Mouse (Mus musculus) midbrain, postnatal 0 days (tissue): ENCODE results near the gene Crtc3. TPM values are rescaled to one million over a fixed set of nuclear protein-coding genes. Genes with fewer than 3 reads are reported as not detected.
A peak's percentile ranks its signal among the peaks of the same experiment; 100 is the strongest.

Experiments used
- ATAC-seq: fragments of 200-750 bp; cut with Nextera tagmentation; 2 replicates; pipeline ENCODE4 v1.8.0; 2017; ENCODE audit warnings: moderate number of reproducible peaks, mild to moderate bottlenecking, moderate TSS enrichment, moderate library complexity; ENCODE audit not compliant: low FRiP score
- DNase-seq: peaks from one replicate; pipeline ENCODE4 v3.0.0-alpha.2; 2015; ENCODE audit warnings: low spot score
- H3K27ac ChIP-seq: fragments of 300-500 bp; sonication (generic); 2 replicates; pipeline ENCODE4 v1.5.1; 2014; ENCODE audit warnings: low read depth, mild to moderate bottlenecking, low read length, mixed read lengths
- H3K27me3 ChIP-seq: fragments of 300-500 bp; sonication (generic); 2 replicates; pipeline ENCODE4 v1.6.1; 2014; ENCODE audit warnings: low read length, control low read depth, mixed read lengths; ENCODE audit not compliant: insufficient read depth
- H3K36me3 ChIP-seq: fragments of 300-500 bp; sonication (generic); 2 replicates; pipeline ENCODE4 v1.6.1; 2014; ENCODE audit warnings: low read length, control low read depth, mixed read lengths; ENCODE audit not compliant: insufficient read depth
- H3K4me1 ChIP-seq: fragments of 300-500 bp; sonication (generic); 2 replicates; pipeline ENCODE4 v1.6.1; 2014; ENCODE audit warnings: mild to moderate bottlenecking, control low read depth, antibody characterized with exemption, low read length, mixed read lengths; ENCODE audit not compliant: insufficient read depth
- H3K4me2 ChIP-seq: fragments of 300-500 bp; sonication (generic); 2 replicates; pipeline ENCODE4 v1.6.1; 2014; ENCODE audit warnings: low read depth, mild to moderate bottlenecking, low read length, mixed read lengths; ENCODE audit not compliant: poor library complexity, severe bottlenecking
- H3K4me3 ChIP-seq: fragments of 300-500 bp; sonication (generic); 2 replicates; pipeline ENCODE4 v1.5.1; 2014; ENCODE audit warnings: low read depth, mild to moderate bottlenecking, low read length, moderate library complexity
- H3K9ac ChIP-seq: fragments of 300-500 bp; sonication (generic); replicated peaks from 2 replicates; pipeline ENCODE4 v1.6.1; 2014; ENCODE audit warnings: mild to moderate bottlenecking, low read length, moderate library complexity, mixed read lengths; ENCODE audit not compliant: poor library complexity, severe bottlenecking
- H3K9me3 ChIP-seq: fragments of 300-500 bp; sonication (generic); 2 replicates; pipeline ENCODE4 v1.6.1; 2016; ENCODE audit warnings: low read length, control low read depth
- CTCF ChIP-seq: IDR thresholded peaks from 2 replicates; pipeline ENCODE4 v1.5.1; 2016; ENCODE audit warnings: antibody characterized with exemption, mild to moderate bottlenecking
- WGBS: fragments of 180-500 bp; shearing (Covaris S2); extraction: QIAGEN DNeasy Blood & Tissue Kit; methylation state at CpG from one replicate; pipeline ENCODE4 v1.1.7; 2014; 5-methylcytosine and 5-hydroxymethylcytosine counted together
- polyA plus RNA-seq: library from polyadenylated mRNA; unstranded; fragments of >200 nt; fragmentation: Nextera tagmentation; extraction: Ambion mirVana; gene quantifications from 2 replicates; pipeline ENCODE4 v1.2.1, GENCODE M21; 2015
- total RNA-seq: library from RNA; depleted of rRNA; stranded (reverse); fragments of >200 nt; gene quantifications from 2 replicates; pipeline ENCODE4 v1.2.3, GENCODE M21; 2014

Gene Crtc3
- total and polyA plus RNA-seq, 2 experiments from 2014 or later, result 12.9 to 13.0 TPM

DNA sequence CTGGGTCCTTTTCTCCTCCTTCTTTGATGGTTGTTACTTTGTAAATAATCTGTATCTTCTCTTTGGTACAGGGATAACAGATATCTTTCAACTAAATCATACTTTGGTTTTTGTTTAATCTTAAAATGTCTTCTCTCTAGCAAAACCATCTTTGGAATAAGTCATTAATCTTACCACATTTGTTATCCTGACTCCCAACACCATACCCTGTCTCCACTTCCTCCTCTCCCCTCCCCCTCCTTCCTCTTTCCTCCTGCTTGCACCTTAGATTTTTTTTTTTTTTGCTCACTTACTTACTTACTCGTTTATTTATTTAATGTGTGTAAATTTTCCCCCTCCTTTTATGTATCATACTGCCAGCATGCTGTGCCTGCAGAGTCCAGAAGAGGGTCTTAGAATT is 7.7 kb upstream of the Crtc3 start:
- WGBS, result 66% methylated on average over 1 of the region's 1 CpGs
- TF ChIP-seq CTCF, result no peak
- Histone ChIP-seq H3K9ac (no peak overlapping the region), H3K27me3 (no peaks in the 10 kb centered on the region), H3K27ac (no peak overlapping the region), H3K36me3 (no peaks in the 10 kb centered on the region), H3K9me3 (no peaks in the 10 kb centered on the region), H3K4me1 (no peaks in the 10 kb centered on the region), H3K4me2 (no peak overlapping the region), H3K4me3 (no peak overlapping the region)
- ATAC-seq (no peak), DNase-seq (no peak)

DNA sequence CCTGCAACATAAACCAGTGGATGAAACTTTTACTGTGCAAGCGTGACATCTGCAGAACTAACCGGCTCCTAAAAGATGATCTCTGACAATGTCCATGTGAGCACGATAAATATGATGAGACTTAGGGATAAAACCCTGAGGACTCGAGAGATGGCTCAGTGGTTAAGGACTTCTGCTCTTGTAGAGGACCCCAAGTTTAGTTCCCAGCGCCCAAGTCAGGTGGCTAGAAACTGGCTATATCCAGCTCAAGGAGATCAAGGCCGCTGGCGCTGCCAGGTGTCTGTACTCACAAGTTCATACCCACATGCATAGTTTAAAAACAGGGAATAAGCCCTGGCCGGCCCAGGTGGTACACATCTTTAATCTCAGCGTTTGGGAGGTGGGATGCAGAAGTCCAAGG is 3.8 kb upstream of the Crtc3 start:
- no peak overlapping the region for H3K4me2 ChIP-seq
- H3K4me1 ChIP-seq, result no peaks in the 10 kb centered on the region
- H3K9me3 ChIP-seq, result no peaks in the 10 kb centered on the region
- H3K27me3 ChIP-seq, result no peaks in the 10 kb centered on the region
- H3K36me3 ChIP-seq, result no peaks in the 10 kb centered on the region
- WGBS, result 91% methylated on average over 9 of the region's 9 CpGs
- no peak overlapping the region for H3K4me3 ChIP-seq
- TF ChIP-seq CTCF, result no peak
- no peak for DNase-seq
- ATAC-seq, result no peak
- H3K27ac ChIP-seq, result no peak overlapping the region
- no peak overlapping the region for H3K9ac ChIP-seq

DNA sequence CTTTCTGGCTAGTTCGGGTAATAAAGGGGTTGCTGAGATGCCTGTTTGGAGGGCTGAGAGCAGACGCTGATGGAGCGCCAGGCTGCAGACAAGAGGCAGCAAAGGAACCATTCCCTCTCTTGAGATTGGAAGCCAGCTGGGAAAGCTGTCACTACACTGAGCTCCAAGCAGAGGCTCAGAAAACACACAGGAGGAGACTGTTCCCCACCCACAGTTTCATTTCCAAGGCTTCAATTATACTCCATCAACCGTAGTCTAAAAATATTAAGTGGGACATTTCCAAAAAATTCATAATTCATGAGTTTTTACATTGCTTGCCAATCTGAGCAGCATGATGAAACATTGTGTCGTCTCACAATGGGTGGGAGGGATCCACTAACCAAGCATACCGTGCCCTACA is 2.5 kb upstream of the Crtc3 start:
- Histone ChIP-seq H3K36me3 (no peaks in the 10 kb centered on the region), H3K4me1 (peaks cover 4% of the 10 kb centered on the region; the same call in 1 of the 2 replicates), H3K4me2 (no peak overlapping the region), H3K27me3 (no peaks in the 10 kb centered on the region), H3K9me3 (no peaks in the 10 kb centered on the region), H3K4me3 (no peak overlapping the region), H3K9ac (no peak overlapping the region), H3K27ac (no peak overlapping the region)
- DNase-seq (peak; percentile 26), ATAC-seq (no peak)
- TF ChIP-seq CTCF, result no peak
- WGBS, result 31% methylated on average over 6 of the region's 6 CpGs

DNA sequence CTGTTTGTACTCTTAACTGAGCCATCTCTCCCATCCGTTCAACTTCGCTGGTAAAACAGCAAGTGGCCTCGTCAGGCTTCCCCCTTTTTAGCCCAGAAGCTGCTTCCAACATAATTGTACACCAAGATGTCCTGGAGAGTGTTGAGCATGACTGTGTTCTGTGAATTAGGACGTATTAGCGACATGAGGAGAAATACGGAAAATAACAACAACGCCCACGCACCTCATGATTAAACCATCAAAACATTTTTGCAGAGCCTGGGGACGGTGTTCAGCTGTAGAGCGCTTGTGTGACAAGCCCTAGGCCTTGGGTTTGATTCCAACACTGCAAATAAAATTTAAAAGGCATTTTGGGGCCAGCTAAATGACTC is 529 bp upstream of the Crtc3 start:
- DNase-seq (no peak), ATAC-seq (no peak)
- H3K9me3 ChIP-seq, result no peaks in the 10 kb centered on the region
- peak overlapping the region; percentile 94 for H3K27ac ChIP-seq
- TF ChIP-seq CTCF, result no peak
- peak overlapping the region; percentile 92 for H3K4me3 ChIP-seq
- peak overlapping the region; percentile 78 for H3K4me2 ChIP-seq
- peak overlapping the region; percentile 83 for H3K9ac ChIP-seq
- H3K27me3 ChIP-seq, result no peaks in the 10 kb centered on the region
- WGBS, result 9% methylated on average over 10 of the region's 10 CpGs
- no peaks in the 10 kb centered on the region for H3K36me3 ChIP-seq
- peaks cover 4% of the 10 kb centered on the region; the same call in 1 of the 2 replicates for H3K4me1 ChIP-seq

DNA sequence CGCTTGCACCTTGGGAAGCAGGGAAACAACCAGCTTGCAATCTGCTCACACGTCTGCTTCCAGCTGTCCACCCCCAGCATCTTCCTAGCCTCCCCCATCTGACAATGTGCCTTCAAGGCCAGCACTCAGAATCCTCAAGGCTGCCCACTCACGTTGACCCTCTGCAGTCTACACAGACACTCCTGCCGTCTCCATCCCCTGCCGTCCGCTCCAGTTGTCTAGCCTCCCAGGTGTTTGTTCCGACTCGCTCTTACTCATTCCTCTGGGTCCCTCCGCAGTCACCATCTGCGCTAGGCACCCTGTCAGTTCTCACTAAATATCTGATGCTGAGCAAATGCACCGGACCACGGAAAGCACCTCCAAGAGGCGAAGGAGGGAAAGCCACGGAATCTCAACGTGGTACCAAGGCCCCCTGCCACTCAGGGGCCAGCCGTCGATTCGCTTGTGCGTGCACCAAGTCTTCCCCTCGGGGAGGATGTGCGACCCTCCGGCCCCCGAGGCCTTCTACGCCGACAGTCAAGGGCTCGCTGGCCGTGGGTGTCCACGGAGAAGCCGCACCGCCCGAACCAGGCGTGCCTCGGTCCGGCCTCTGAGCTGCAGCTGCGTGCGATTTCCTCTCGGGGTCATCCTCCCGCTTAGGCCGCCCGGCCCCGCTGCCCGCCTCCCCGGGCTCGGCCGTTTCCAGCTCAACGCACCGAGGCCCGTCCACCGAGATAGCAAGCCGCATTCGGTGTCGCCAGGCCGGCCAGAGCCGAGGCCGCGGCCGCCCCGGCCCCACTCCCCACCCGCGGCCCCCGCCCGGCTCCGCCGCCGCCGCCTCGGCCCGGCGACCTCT is 739 bp downstream of the Crtc3 start:
- DNase-seq (peak; percentile 74), ATAC-seq (peak; percentile 64)
- Histone ChIP-seq H3K27me3 (no peaks in the 10 kb centered on the region), H3K4me2 (peak overlapping the region; percentile 78), H3K27ac (peak overlapping the region; percentile 94), H3K9ac (peak overlapping the region; percentile 83), H3K9me3 (no peaks in the 10 kb centered on the region), H3K36me3 (no peaks in the 10 kb centered on the region), H3K4me1 (peaks cover 4% of the 10 kb centered on the region; the same call in 1 of the 2 replicates), H3K4me3 (peak overlapping the region; percentile 92)
- peak; percentile 54 for TF ChIP-seq CTCF
- WGBS, result under 1% methylated on average over 60 of the region's 69 CpGs

DNA sequence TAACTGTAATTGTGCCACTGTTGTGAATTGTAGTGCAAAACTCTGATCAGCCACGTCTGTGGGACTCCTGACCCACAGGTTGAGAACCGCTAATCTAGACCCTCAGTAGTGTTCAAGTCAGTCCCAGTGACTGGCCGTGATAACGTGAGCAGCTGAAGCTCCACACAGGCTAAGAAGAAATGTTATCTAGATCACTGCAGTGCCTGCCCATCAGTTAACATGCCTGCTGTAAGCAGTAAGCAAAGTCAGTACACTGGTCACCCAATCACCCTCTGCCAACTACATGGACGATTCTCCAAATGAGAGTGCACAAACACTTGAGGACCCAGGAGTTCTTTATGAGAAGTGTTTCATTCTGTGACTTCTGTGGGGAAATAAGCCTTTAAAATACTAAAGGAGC is 3.0 kb downstream of the Crtc3 start:
- WGBS, result 88% methylated on average over 5 of the region's 5 CpGs
- H3K4me1 ChIP-seq, result peaks cover 4% of the 10 kb centered on the region; the same call in 1 of the 2 replicates
- no peaks in the 10 kb centered on the region for H3K27me3 ChIP-seq
- no peak for ATAC-seq
- no peak for TF ChIP-seq CTCF
- no peak for DNase-seq
- H3K27ac ChIP-seq, result no peak overlapping the region
- H3K9ac ChIP-seq, result no peak overlapping the region
- H3K4me2 ChIP-seq, result no peak overlapping the region
- H3K4me3 ChIP-seq, result no peak overlapping the region
- H3K9me3 ChIP-seq, result no peaks in the 10 kb centered on the region
- H3K36me3 ChIP-seq, result no peaks in the 10 kb centered on the region
